Mouse (Mus musculus): ENCODE data around the gene Xpo5. TPM values are rescaled to one million over a fixed set of nuclear protein-coding genes. Genes with fewer than 3 reads are reported as not detected.

Xpo5 gene
- total RNA-seq, 4 experiments from 2014 or later = 39.5 to 54.2 (median 46.8) TPM

DNA sequence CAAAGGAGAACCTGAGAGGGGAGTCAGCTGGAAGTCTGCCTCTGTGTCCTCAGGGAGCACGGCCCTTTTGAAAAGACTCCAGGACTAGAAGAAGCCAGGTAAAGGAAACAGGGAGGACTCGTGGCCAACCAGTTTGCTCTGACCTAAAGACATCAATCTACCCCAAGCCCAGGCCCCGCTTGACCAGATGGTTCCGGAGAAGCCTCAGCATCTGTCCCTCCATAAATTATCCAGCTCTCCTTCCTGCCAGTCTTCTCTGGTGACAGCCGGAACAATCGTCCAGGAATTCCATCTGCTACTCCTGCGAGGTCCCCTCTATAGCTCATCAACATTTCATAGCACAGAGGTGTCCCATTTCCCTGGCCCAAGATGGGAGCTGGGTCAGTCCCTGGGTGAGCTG lies 82.1 kb downstream of the Xpo5 start:
- DNase-seq (ENCODE audit: low spot score in 2 of 2) = no peak

DNA sequence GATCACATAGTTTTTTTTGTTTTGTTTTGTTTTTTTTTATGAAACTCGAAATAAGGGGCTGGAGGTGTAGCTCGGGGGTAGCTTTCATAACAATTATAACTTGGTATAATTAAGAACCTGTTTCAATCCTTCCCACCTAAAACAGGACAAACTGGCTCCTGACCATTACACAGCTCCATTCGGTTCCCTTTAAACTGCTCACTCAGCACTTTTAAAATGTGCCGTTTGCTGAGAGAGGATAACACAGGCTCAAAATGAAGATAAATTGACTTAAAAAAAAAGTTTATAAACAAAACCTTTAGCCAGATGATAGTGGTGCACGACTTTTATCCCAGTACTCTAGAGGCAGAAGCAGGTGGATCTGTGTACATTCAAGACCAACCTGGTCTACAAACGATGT lies 82.8 kb downstream of the Xpo5 start:
- no peak for DNase-seq (ENCODE audit: low spot score in 2 of 2)

DNA sequence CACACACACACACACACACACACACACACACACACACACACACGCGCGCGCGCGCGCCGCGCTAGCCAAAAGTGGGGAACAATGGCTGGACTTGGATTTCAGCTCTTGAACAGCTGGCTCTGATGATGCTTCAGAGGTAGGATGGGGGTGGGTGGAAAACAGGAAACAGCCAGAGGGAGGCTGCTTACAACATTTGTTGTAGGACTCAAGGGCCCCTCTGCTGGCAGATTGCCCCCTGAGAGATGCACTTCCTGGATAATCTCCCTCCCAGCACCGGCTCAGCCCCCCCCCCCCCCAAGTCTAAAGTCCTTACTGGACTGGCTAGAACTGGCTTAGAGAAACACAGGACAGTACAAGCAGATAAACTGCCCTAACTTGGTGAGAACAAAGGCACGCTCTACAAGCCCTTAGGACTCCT lies 85.1 kb downstream of the Xpo5 start:
- DNase-seq (ENCODE audit: low spot score in 2 of 2) = no peak

Small RNA genes within 50 kb of the gene (microRNA-seq; reads per million reads assigned to microRNA genes)
- gene Mir693 = 0 reads per million in 2 experiments

Other genes starting within 250 kb of the Xpo5 start
- gene Vegfa, start 170.4 kb upstream of the Xpo5 start, total RNA-seq (2022) = 100 to 1,000 TPM in 1 of 4 experiments, 10 to 100 TPM in 3; 63.6 to 104 (median 78.2) TPM
- gene Mrps18a, start 91.8 kb upstream of the Xpo5 start, total RNA-seq (2022) = 10 to 100 TPM; 87.2 to 94.3 (median 90.5) TPM
- 10 to 100 TPM; 24.8 to 32.8 (median 28.2) TPM for gene Rsph9, start 58.6 kb upstream of the Xpo5 start, total RNA-seq (2022)
- gene Mad2l1bp, start 49.2 kb upstream of the Xpo5 start, total RNA-seq (2022) = 10 to 100 TPM in 3 of 4 experiments, 1 to 10 TPM in 1; 10.0 to 12.4 (median 10.3) TPM
- 100 to 1,000 TPM; 114 to 165 (median 136) TPM for gene Gtpbp2, start 41.8 kb upstream of the Xpo5 start, total RNA-seq (2022)
- gene Polh, start 137 bp upstream of the Xpo5 start, total RNA-seq (2022) = 1 to 10 TPM; 6.6 to 7.7 (median 6.9) TPM
- 10 to 100 TPM; 35.5 to 42.5 (median 39.4) TPM for gene Polr1c, start 45.3 kb downstream of the Xpo5 start, total RNA-seq (2022)
- 10 to 100 TPM; 78.5 to 96.9 (median 84.1) TPM for gene Yipf3, start 45.3 kb downstream of the Xpo5 start, total RNA-seq (2022)
- gene Lrrc73, start 50.7 kb downstream of the Xpo5 start, total RNA-seq (2022) = 10 to 100 TPM; 55.1 to 62.2 (median 58.1) TPM
- gene Tjap1, start 80.2 kb downstream of the Xpo5 start, total RNA-seq (2022) = 10 to 100 TPM; 38.3 to 60.4 (median 48.0) TPM
- gene Dlk2, start 94.6 kb downstream of the Xpo5 start, total RNA-seq (2022) = 10 to 100 TPM; 41.3 to 51.6 (median 41.8) TPM
- 10 to 100 TPM in 2 of 4 experiments, 1 to 10 TPM in 2; 9.8 to 12.0 (median 10.0) TPM for gene Abcc10, start 125.6 kb downstream of the Xpo5 start, total RNA-seq (2022)
- gene Zfp318, start 180.9 kb downstream of the Xpo5 start, total RNA-seq (2022) = 10 to 100 TPM; 58.6 to 65.2 (median 62.2) TPM
- 1 to 10 TPM; 3.9 to 7.1 (median 4.2) TPM for gene Crip3, start 226.1 kb downstream of the Xpo5 start, total RNA-seq (2022)
- gene Slc22a7, start 235.7 kb downstream of the Xpo5 start, total RNA-seq (2022) = 1 to 10 TPM in 1 of 4 experiments, under 1 TPM in 3; 0.23 to 1.2 (median 0.84) TPM

All from layer of hippocampus, adult 8-10 months (tissue).